Mouse (Mus musculus): ENCODE measurements at regions not wholly inside any gene's neighbourhood (a gene's known extent, or its start where the extent isn't known, plus 50 kb on each side); places are given as distances from the start of the nearest gene placed in this dataset.

- Histone ChIP-seq H3K4me2 (replicated peaks; ENCODE audit: low read depth, low read length) (no peak overlapping the region), H3K9ac (replicated peaks; ENCODE audit: low read length) (no peak overlapping the region), H3K4me3 (ENCODE audit: low read length) (no peak overlapping the region), H3K36me3 (ENCODE audit: insufficient read depth, low read length) (no peaks in the 10 kb centered on the region), H3K27me3 (ENCODE audit: insufficient read depth, low read length) (no peaks in the 10 kb centered on the region), H3K4me1 (ENCODE audit: insufficient read depth, low read length) (peaks cover 13% of the 10 kb centered on the region), H3K9me3 (ENCODE audit: low read length) (no peaks in the 10 kb centered on the region), H3K27ac (ENCODE audit: low read length) (no peak overlapping the region)
- WGBS, result 92% methylated on average over 4 of the region's 4 CpGs
- no peak for ATAC-seq (ENCODE audit: low FRiP score, low TSS enrichment)
Measured at GRCm38 (mm10) chr2:128239451-128239850, 113.6 kb downstream of the Bcl2l11 start.

GRCm38 (mm10) chr2:128240054-128240453 is 114.2 kb downstream of the Bcl2l11 start:
- Histone ChIP-seq H3K4me1 (ENCODE audit: insufficient read depth, low read length) (peaks cover 13% of the 10 kb centered on the region), H3K27me3 (ENCODE audit: insufficient read depth, low read length) (no peaks in the 10 kb centered on the region), H3K9me3 (ENCODE audit: low read length) (no peaks in the 10 kb centered on the region), H3K27ac (ENCODE audit: low read length) (peak overlapping the region; percentile 55), H3K4me2 (replicated peaks; ENCODE audit: low read depth, low read length) (no peak overlapping the region), H3K9ac (replicated peaks; ENCODE audit: low read length) (no peak overlapping the region), H3K4me3 (ENCODE audit: low read length) (no peak overlapping the region), H3K36me3 (ENCODE audit: insufficient read depth, low read length) (no peaks in the 10 kb centered on the region)
- ATAC-seq (ENCODE audit: low FRiP score, low TSS enrichment), result no peak
- 57% methylated on average over 4 of the region's 4 CpGs for WGBS

GRCm38 (mm10) chr2:128240536-128241279 is 114.9 kb downstream of the Bcl2l11 start:
- peaks cover 13% of the 10 kb centered on the region for H3K4me1 ChIP-seq (ENCODE audit: insufficient read depth, low read length)
- no peaks in the 10 kb centered on the region for H3K9me3 ChIP-seq (ENCODE audit: low read length)
- WGBS, result 32% methylated on average over 9 of the region's 9 CpGs
- H3K36me3 ChIP-seq (ENCODE audit: insufficient read depth, low read length), result no peaks in the 10 kb centered on the region
- peak; percentile 67 for ATAC-seq (ENCODE audit: low FRiP score, low TSS enrichment)
- H3K27me3 ChIP-seq (ENCODE audit: insufficient read depth, low read length), result no peaks in the 10 kb centered on the region
- H3K4me3 ChIP-seq (ENCODE audit: low read length), result no peak overlapping the region
- H3K9ac ChIP-seq (replicated peaks; ENCODE audit: low read length), result no peak overlapping the region
- H3K4me2 ChIP-seq (replicated peaks; ENCODE audit: low read depth, low read length), result no peak overlapping the region
- H3K27ac ChIP-seq (ENCODE audit: low read length), result peak overlapping the region; percentile 55

- H3K4me1 ChIP-seq (ENCODE audit: insufficient read depth, low read length), result peaks cover 13% of the 10 kb centered on the region
- no peak overlapping the region for H3K27ac ChIP-seq (ENCODE audit: low read length)
- no peaks in the 10 kb centered on the region for H3K36me3 ChIP-seq (ENCODE audit: insufficient read depth, low read length)
- ATAC-seq (ENCODE audit: low FRiP score, low TSS enrichment), result no peak
- H3K4me2 ChIP-seq (replicated peaks; ENCODE audit: low read depth, low read length), result no peak overlapping the region
- H3K27me3 ChIP-seq (ENCODE audit: insufficient read depth, low read length), result no peaks in the 10 kb centered on the region
- H3K4me3 ChIP-seq (ENCODE audit: low read length), result no peak overlapping the region
- 33% methylated on average over 3 of the region's 3 CpGs for WGBS
- no peaks in the 10 kb centered on the region for H3K9me3 ChIP-seq (ENCODE audit: low read length)
- H3K9ac ChIP-seq (replicated peaks; ENCODE audit: low read length), result no peak overlapping the region
Measured at GRCm38 (mm10) chr2:128241280-128241665, 115.4 kb downstream of the Bcl2l11 start.

GRCm38 (mm10) chr2:128245544-128245943 is 119.7 kb downstream of the Bcl2l11 start:
- peaks cover 9% of the 10 kb centered on the region for H3K4me1 ChIP-seq (ENCODE audit: insufficient read depth, low read length)
- no peaks in the 10 kb centered on the region for H3K27me3 ChIP-seq (ENCODE audit: insufficient read depth, low read length)
- H3K4me3 ChIP-seq (ENCODE audit: low read length), result no peak overlapping the region
- no peaks in the 10 kb centered on the region for H3K36me3 ChIP-seq (ENCODE audit: insufficient read depth, low read length)
- H3K27ac ChIP-seq (ENCODE audit: low read length), result no peak overlapping the region
- no peak for ATAC-seq (ENCODE audit: low FRiP score, low TSS enrichment)
- H3K9me3 ChIP-seq (ENCODE audit: low read length), result no peaks in the 10 kb centered on the region
- no peak overlapping the region for H3K9ac ChIP-seq (replicated peaks; ENCODE audit: low read length)
- no peak overlapping the region for H3K4me2 ChIP-seq (replicated peaks; ENCODE audit: low read depth, low read length)
- WGBS, result 77% methylated on average over 10 of the region's 10 CpGs

GRCm38 (mm10) chr2:128247967-128248366 is 122.1 kb downstream of the Bcl2l11 start:
- 24% methylated on average over 4 of the region's 4 CpGs for WGBS
- ATAC-seq (ENCODE audit: low FRiP score, low TSS enrichment), result no peak

GRCm38 (mm10) chr2:128249188-128249587 is 123.3 kb downstream of the Bcl2l11 start:
- no peak for ATAC-seq (ENCODE audit: low FRiP score, low TSS enrichment)
- no peaks in the 10 kb centered on the region for H3K27me3 ChIP-seq (ENCODE audit: insufficient read depth, low read length)

More at GRCm38 (mm10) chr2:128247967-128248366, 122.1 kb downstream of the Bcl2l11 start:
- Histone ChIP-seq H3K9ac (replicated peaks; ENCODE audit: low read length) (no peak overlapping the region), H3K27me3 (ENCODE audit: insufficient read depth, low read length) (no peaks in the 10 kb centered on the region), H3K36me3 (ENCODE audit: insufficient read depth, low read length) (no peaks in the 10 kb centered on the region), H3K4me1 (ENCODE audit: insufficient read depth, low read length) (no peaks in the 10 kb centered on the region), H3K4me3 (ENCODE audit: low read length) (no peak overlapping the region), H3K9me3 (ENCODE audit: low read length) (no peaks in the 10 kb centered on the region), H3K4me2 (replicated peaks; ENCODE audit: low read depth, low read length) (no peak overlapping the region), H3K27ac (ENCODE audit: low read length) (no peak overlapping the region)

GRCm38 (mm10) chr2:128249607-128250006 is 123.8 kb downstream of the Bcl2l11 start:
- Histone ChIP-seq H3K4me3 (ENCODE audit: low read length) (no peak overlapping the region), H3K9me3 (ENCODE audit: low read length) (no peaks in the 10 kb centered on the region), H3K9ac (replicated peaks; ENCODE audit: low read length) (no peak overlapping the region), H3K27ac (ENCODE audit: low read length) (no peak overlapping the region), H3K36me3 (ENCODE audit: insufficient read depth, low read length) (no peaks in the 10 kb centered on the region), H3K4me2 (replicated peaks; ENCODE audit: low read depth, low read length) (no peak overlapping the region), H3K27me3 (ENCODE audit: insufficient read depth, low read length) (no peaks in the 10 kb centered on the region), H3K4me1 (ENCODE audit: insufficient read depth, low read length) (no peaks in the 10 kb centered on the region)
- 79% methylated on average over 2 of the region's 2 CpGs for WGBS
- ATAC-seq (ENCODE audit: low FRiP score, low TSS enrichment), result no peak

More at GRCm38 (mm10) chr2:128249188-128249587, 123.3 kb downstream of the Bcl2l11 start:
- no peak overlapping the region for H3K9ac ChIP-seq (replicated peaks; ENCODE audit: low read length)
- no peaks in the 10 kb centered on the region for H3K4me1 ChIP-seq (ENCODE audit: insufficient read depth, low read length)
- no peaks in the 10 kb centered on the region for H3K36me3 ChIP-seq (ENCODE audit: insufficient read depth, low read length)
- WGBS, result 93% methylated on average over 4 of the region's 4 CpGs
- no peaks in the 10 kb centered on the region for H3K9me3 ChIP-seq (ENCODE audit: low read length)
- H3K4me2 ChIP-seq (replicated peaks; ENCODE audit: low read depth, low read length), result no peak overlapping the region
- no peak overlapping the region for H3K4me3 ChIP-seq (ENCODE audit: low read length)
- no peak overlapping the region for H3K27ac ChIP-seq (ENCODE audit: low read length)

- ATAC-seq (ENCODE audit: low FRiP score, low TSS enrichment), result no peak
- Histone ChIP-seq H3K9me3 (ENCODE audit: low read length) (no peaks in the 10 kb centered on the region), H3K4me1 (ENCODE audit: insufficient read depth, low read length) (no peaks in the 10 kb centered on the region), H3K36me3 (ENCODE audit: insufficient read depth, low read length) (no peaks in the 10 kb centered on the region), H3K27me3 (ENCODE audit: insufficient read depth, low read length) (no peaks in the 10 kb centered on the region), H3K9ac (replicated peaks; ENCODE audit: low read length) (no peak overlapping the region), H3K4me2 (replicated peaks; ENCODE audit: low read depth, low read length) (no peak overlapping the region), H3K27ac (ENCODE audit: low read length) (no peak overlapping the region), H3K4me3 (ENCODE audit: low read length) (no peak overlapping the region)
- WGBS, result 79% methylated on average over 4 of the region's 4 CpGs
Measured at GRCm38 (mm10) chr2:128250841-128251240, 125.0 kb downstream of the Bcl2l11 start.

GRCm38 (mm10) chr2:128256651-128257050 is 130.8 kb downstream of the Bcl2l11 start:
- H3K9me3 ChIP-seq (ENCODE audit: low read length), result no peaks in the 10 kb centered on the region
- H3K4me2 ChIP-seq (replicated peaks; ENCODE audit: low read depth, low read length), result no peak overlapping the region
- no peak for ATAC-seq (ENCODE audit: low FRiP score, low TSS enrichment)
- H3K4me1 ChIP-seq (ENCODE audit: insufficient read depth, low read length), result no peaks in the 10 kb centered on the region
- no peaks in the 10 kb centered on the region for H3K27me3 ChIP-seq (ENCODE audit: insufficient read depth, low read length)
- H3K4me3 ChIP-seq (ENCODE audit: low read length), result no peak overlapping the region
- no peak overlapping the region for H3K9ac ChIP-seq (replicated peaks; ENCODE audit: low read length)
- WGBS, result 77% methylated on average over 6 of the region's 6 CpGs
- H3K36me3 ChIP-seq (ENCODE audit: insufficient read depth, low read length), result no peaks in the 10 kb centered on the region
- no peak overlapping the region for H3K27ac ChIP-seq (ENCODE audit: low read length)
